Mouse (Mus musculus) kidney, embryonic 14.5 days (tissue): ENCODE data around the gene Sae1. TPM values are rescaled to one million over a fixed set of nuclear protein-coding genes. Genes with fewer than 3 reads are reported as not detected.

Experiments used
- ATAC-seq: fragments of 200-750 bp; cut with Nextera tagmentation; 2 replicates; pipeline ENCODE4 v1.8.0; 2017; ENCODE audit warnings: moderate number of reproducible peaks, mild to moderate bottlenecking, moderate TSS enrichment, moderate library complexity; ENCODE audit not compliant: low FRiP score, low TSS enrichment
- H3K27ac ChIP-seq: fragments of 300-500 bp; sonication (generic); 2 replicates; pipeline ENCODE4 v1.5.1; 2014; ENCODE audit warnings: low read depth, mild to moderate bottlenecking, low read length, moderate library complexity, mixed read lengths
- H3K27me3 ChIP-seq: fragments of 300-500 bp; sonication (generic); 2 replicates; pipeline ENCODE4 v1.6.1; 2014; ENCODE audit warnings: mild to moderate bottlenecking, low read length; ENCODE audit not compliant: control insufficient read depth, insufficient read depth
- H3K36me3 ChIP-seq: fragments of 300-500 bp; sonication (generic); 2 replicates; pipeline ENCODE4 v1.6.1; 2014; ENCODE audit warnings: low read length, mixed read lengths; ENCODE audit not compliant: control insufficient read depth, insufficient read depth
- H3K4me1 ChIP-seq: fragments of 300-500 bp; sonication (generic); 2 replicates; pipeline ENCODE4 v1.6.1; 2014; ENCODE audit warnings: low read length, mixed read lengths; ENCODE audit not compliant: control insufficient read depth, insufficient read depth
- H3K4me2 ChIP-seq: fragments of 300-500 bp; sonication (generic); replicated peaks from 2 replicates; pipeline ENCODE4 v1.6.1; 2014; ENCODE audit warnings: low read depth, mild to moderate bottlenecking, low read length
- H3K4me3 ChIP-seq: fragments of 300-500 bp; sonication (generic); 2 replicates; pipeline ENCODE4 v1.5.1; 2014; ENCODE audit warnings: mild to moderate bottlenecking, low read length
- H3K9ac ChIP-seq: fragments of 300-500 bp; sonication (generic); 2 replicates; pipeline ENCODE4 v1.6.1; 2014; ENCODE audit warnings: low read depth, mild to moderate bottlenecking, low read length, moderate library complexity
- H3K9me3 ChIP-seq: fragments of 300-500 bp; sonication (generic); 2 replicates; pipeline ENCODE4 v1.6.1; 2016; ENCODE audit warnings: low read length; ENCODE audit not compliant: control insufficient read depth
- WGBS: fragments of 180-500 bp; shearing (Covaris S2); extraction: QIAGEN DNeasy Blood & Tissue Kit; methylation state at CpG from one replicate; pipeline ENCODE4 v1.1.7; 2014; 5-methylcytosine and 5-hydroxymethylcytosine counted together
- polyA plus RNA-seq: library from polyadenylated mRNA; unstranded; fragments of >200 nt; fragmentation: Nextera tagmentation; extraction: Ambion mirVana; gene quantifications from 2 replicates; pipeline ENCODE4 v1.2.1, GENCODE M21; 2014

The Sae1 gene
- polyA plus RNA-seq, result 241 and 323 TPM in 2 replicates

GRCm38 (mm10) chr7:16387160-16388041 lies at the start of gene Sae1:
Gene Sae1, minus strand, starts transcription at chr7:16387806.
- H3K4me3 ChIP-seq, result peak within 1 kb of the TSS; percentile 79
- WGBS, result under 1% methylated on average over 58 of the region's 58 CpGs

GRCm38 (mm10) chr7:16435088-16435487 lies 47.5 kb upstream of the Sae1 start:
- Histone ChIP-seq H3K36me3 (peaks cover 70% of the 10 kb centered on the region), H3K27ac (no peak overlapping the region), H3K9ac (no peak overlapping the region), H3K4me2 (no peak overlapping the region), H3K27me3 (no peaks in the 10 kb centered on the region), H3K9me3 (no peaks in the 10 kb centered on the region), H3K4me1 (no peaks in the 10 kb centered on the region), H3K4me3 (no peak overlapping the region)
- no peak for ATAC-seq
- 83% methylated on average over 9 of the region's 9 CpGs for WGBS

More at GRCm38 (mm10) chr7:16387160-16388041, at the start of gene Sae1:
- peak within 1 kb of the TSS; percentile 77 for H3K4me2 ChIP-seq
- peak within 1 kb of the TSS; percentile 89 for H3K9ac ChIP-seq
- ATAC-seq, result peak; percentile 94
- no peaks in the 10 kb centered on the region for H3K27me3 ChIP-seq
- peak within 1 kb of the TSS; percentile 60 for H3K27ac ChIP-seq
- peaks cover 17% of the 10 kb centered on the region for H3K4me1 ChIP-seq
- peaks cover 10% of the 10 kb centered on the region; the same call in 1 of the 2 replicates for H3K36me3 ChIP-seq
- H3K9me3 ChIP-seq, result no peaks in the 10 kb centered on the region

GRCm38 (mm10) chr7:16433352-16433971 lies 45.9 kb upstream of the Sae1 start:
- Histone ChIP-seq H3K27ac (no peak overlapping the region), H3K9me3 (no peaks in the 10 kb centered on the region), H3K9ac (no peak overlapping the region), H3K36me3 (peaks cover 86% of the 10 kb centered on the region), H3K4me1 (no peaks in the 10 kb centered on the region), H3K27me3 (no peaks in the 10 kb centered on the region), H3K4me2 (no peak overlapping the region), H3K4me3 (no peak overlapping the region)
- WGBS, result 90% methylated on average over 3 of the region's 3 CpGs
- ATAC-seq, result no peak

DNA sequence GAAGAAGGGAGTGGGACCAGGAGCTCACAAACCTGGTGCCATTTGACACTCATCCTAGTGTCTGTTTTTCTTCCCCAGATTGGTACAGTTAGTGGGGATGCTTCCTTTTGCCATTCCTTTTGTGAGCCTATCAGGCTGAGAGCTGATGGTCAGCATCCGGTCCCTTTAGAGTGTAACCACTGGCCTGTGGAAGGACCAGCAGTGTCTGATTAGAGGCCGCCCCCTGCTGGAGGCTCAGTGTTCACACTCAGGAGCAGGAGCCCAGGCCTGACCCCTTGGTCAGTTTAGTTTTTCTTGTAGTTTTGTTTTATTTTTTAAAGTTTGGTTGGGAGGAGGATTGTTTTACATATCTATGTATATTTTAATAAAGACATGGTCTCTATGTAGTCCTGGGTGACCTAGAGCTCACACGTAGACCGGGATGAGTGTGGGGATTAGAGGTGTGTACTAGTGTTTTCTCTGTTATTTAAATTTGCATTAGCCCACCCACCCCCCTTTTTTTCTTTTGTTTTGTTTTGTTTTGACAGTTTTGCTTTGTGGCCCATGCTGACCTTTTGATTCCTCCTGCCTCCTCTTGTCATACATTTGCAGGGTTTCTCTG lies 38.6 kb upstream of the Sae1 start:
- no peaks in the 10 kb centered on the region for H3K9me3 ChIP-seq
- H3K27ac ChIP-seq, result no peak overlapping the region
- no peaks in the 10 kb centered on the region for H3K4me1 ChIP-seq
- no peaks in the 10 kb centered on the region for H3K27me3 ChIP-seq
- H3K4me2 ChIP-seq, result no peak overlapping the region
- H3K36me3 ChIP-seq, result peaks cover 98% of the 10 kb centered on the region
- H3K4me3 ChIP-seq, result no peak overlapping the region
- 59% methylated on average over 4 of the region's 4 CpGs for WGBS
- peak; percentile 90 for ATAC-seq
- H3K9ac ChIP-seq, result no peak overlapping the region

DNA sequence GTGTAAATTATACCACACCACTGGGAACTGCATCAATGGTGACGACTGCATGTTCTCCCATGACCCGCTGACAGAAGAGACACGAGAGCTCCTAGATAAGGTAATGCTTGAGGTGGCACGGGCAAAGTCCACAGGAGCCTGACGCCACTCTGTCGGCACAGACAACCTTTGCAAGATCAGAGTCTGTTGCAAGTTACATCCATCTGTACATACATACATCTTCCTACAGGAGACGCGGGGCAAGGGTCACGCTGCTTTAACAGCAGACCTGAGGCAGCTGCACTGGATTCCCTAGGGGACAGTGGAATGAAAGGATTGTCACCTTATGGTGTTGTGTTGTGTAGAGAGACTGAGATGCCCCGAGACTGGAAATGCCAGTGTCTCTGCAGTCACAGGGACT lies 38.1 kb upstream of the Sae1 start:
- ATAC-seq, result no peak
- 88% methylated on average over 10 of the region's 10 CpGs for WGBS
- H3K9ac ChIP-seq, result no peak overlapping the region
- H3K36me3 ChIP-seq, result peaks cover 98% of the 10 kb centered on the region
- H3K4me1 ChIP-seq, result no peaks in the 10 kb centered on the region
- H3K27me3 ChIP-seq, result no peaks in the 10 kb centered on the region
- H3K9me3 ChIP-seq, result no peaks in the 10 kb centered on the region
- H3K27ac ChIP-seq, result no peak overlapping the region
- no peak overlapping the region for H3K4me2 ChIP-seq
- no peak overlapping the region for H3K4me3 ChIP-seq

DNA sequence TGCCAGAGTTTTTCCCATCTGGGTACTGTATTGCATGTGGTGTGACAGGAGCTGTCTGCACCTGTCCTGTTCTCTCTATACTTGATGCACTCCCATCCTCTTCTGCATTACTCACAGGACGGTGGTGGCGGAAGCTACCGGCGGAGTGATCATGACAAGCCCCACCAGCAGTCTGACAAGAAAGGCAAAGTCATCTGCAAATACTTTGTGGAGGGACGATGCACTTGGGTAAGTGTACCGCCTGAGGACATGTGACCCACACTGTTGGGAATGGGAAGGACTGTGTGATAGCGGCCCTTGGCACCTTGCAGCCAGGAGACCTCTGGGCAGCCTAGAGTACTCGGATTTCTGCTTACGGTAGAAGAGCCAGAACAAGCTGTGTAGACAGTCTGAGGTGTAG lies 36.1 kb upstream of the Sae1 start:
- Histone ChIP-seq H3K27ac (no peak overlapping the region), H3K36me3 (peaks cover 98% of the 10 kb centered on the region), H3K4me2 (no peak overlapping the region), H3K4me1 (no peaks in the 10 kb centered on the region), H3K9ac (no peak overlapping the region), H3K27me3 (no peaks in the 10 kb centered on the region), H3K9me3 (no peaks in the 10 kb centered on the region), H3K4me3 (no peak overlapping the region)
- ATAC-seq, result no peak
- 90% methylated on average over 9 of the region's 9 CpGs for WGBS

DNA sequence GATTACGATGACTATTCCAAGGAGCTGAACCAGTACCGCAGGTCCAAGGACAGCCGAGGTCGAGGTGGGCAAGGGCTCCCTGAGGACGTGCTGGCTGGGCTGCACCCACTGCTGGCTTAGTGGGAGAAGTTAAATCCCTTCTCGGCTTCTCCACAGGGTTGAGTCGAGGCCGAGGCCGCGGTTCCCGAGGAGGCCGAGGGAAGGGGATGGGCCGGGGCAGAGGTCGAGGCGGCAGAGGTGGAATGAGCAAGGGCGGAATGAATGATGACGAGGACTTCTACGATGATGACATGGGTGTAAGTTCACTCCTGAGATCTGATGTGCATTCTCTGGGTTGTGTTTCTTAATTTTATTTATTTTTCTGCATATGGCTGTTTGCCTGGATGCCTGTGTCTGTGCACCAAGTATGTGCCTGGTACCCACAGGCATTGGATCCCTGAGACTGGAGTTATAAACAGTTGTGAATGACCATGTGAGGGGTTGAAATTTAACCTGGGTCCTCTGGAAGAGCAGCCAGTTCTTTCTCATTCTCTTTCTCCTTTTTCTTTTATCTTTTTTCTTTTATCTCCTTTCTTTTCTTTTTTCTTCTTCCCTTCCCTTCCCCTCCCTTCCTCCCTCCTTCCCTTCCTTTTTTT lies 34.7 kb upstream of the Sae1 start:
- no peaks in the 10 kb centered on the region for H3K9me3 ChIP-seq
- H3K36me3 ChIP-seq, result peaks cover 97% of the 10 kb centered on the region
- H3K9ac ChIP-seq, result no peak overlapping the region
- no peak overlapping the region for H3K27ac ChIP-seq
- H3K27me3 ChIP-seq, result no peaks in the 10 kb centered on the region
- H3K4me2 ChIP-seq, result no peak overlapping the region
- ATAC-seq, result no peak
- no peak overlapping the region for H3K4me3 ChIP-seq
- WGBS, result 83% methylated on average over 18 of the region's 18 CpGs
- no peaks in the 10 kb centered on the region for H3K4me1 ChIP-seq

- no peak overlapping the region for H3K4me3 ChIP-seq
- peaks cover 91% of the 10 kb centered on the region for H3K36me3 ChIP-seq
- WGBS, result 94% methylated on average over 8 of the region's 8 CpGs
- no peaks in the 10 kb centered on the region for H3K4me1 ChIP-seq
- no peak overlapping the region for H3K9ac ChIP-seq
- H3K27ac ChIP-seq, result no peak overlapping the region
- no peaks in the 10 kb centered on the region for H3K27me3 ChIP-seq
- no peak for ATAC-seq
- H3K4me2 ChIP-seq, result no peak overlapping the region
- no peaks in the 10 kb centered on the region for H3K9me3 ChIP-seq
These were observed 33.0 kb upstream of the Sae1 start for GRCm38 (mm10) chr7:16420493-16421118.
